Mouse (Mus musculus) heart, embryonic 11.5 days (tissue): ENCODE measurements around the gene C1ql1. TPM values are rescaled to one million over a fixed set of nuclear protein-coding genes. Genes with fewer than 3 reads are reported as not detected.

Source experiments
- ATAC-seq: fragments of 200-750 bp; cut with Nextera tagmentation; replicated peaks from 2 replicates; pipeline ENCODE4 v1.8.0; 2017; ENCODE audit warnings: moderate library complexity; ENCODE audit not compliant: insufficient number of reproducible peaks, low FRiP score, low TSS enrichment
- H3K27ac ChIP-seq: fragments of 300-500 bp; sonication (generic); 2 replicates; pipeline ENCODE4 v1.5.1; 2014; ENCODE audit warnings: mild to moderate bottlenecking, low read depth, low read length
- H3K27me3 ChIP-seq: fragments of 300-500 bp; sonication (generic); 2 replicates; pipeline ENCODE4 v1.6.1; 2014; ENCODE audit warnings: mild to moderate bottlenecking, low read length, mixed read lengths; ENCODE audit not compliant: control insufficient read depth, insufficient read depth
- H3K36me3 ChIP-seq: fragments of 300-500 bp; sonication (generic); 2 replicates; pipeline ENCODE4 v1.6.1; 2014; ENCODE audit warnings: mild to moderate bottlenecking, low read length, moderate library complexity, mixed read lengths; ENCODE audit not compliant: control insufficient read depth, insufficient read depth
- H3K4me1 ChIP-seq: fragments of 300-500 bp; sonication (generic); 2 replicates; pipeline ENCODE4 v1.6.1; 2014; ENCODE audit warnings: low read length; ENCODE audit not compliant: control insufficient read depth, insufficient read depth
- H3K4me2 ChIP-seq: fragments of 300-500 bp; sonication (generic); 2 replicates; pipeline ENCODE4 v1.6.1; 2014; ENCODE audit warnings: mild to moderate bottlenecking, moderate library complexity
- H3K4me3 ChIP-seq: fragments of 300-500 bp; sonication (generic); 2 replicates; pipeline ENCODE4 v1.5.1; 2014; ENCODE audit warnings: low read depth, low read length
- H3K9ac ChIP-seq: fragments of 300-500 bp; sonication (generic); 2 replicates; pipeline ENCODE4 v1.6.1; 2014; ENCODE audit warnings: mild to moderate bottlenecking, low read depth, low read length, moderate library complexity
- H3K9me3 ChIP-seq: fragments of 300-500 bp; sonication (generic); replicated peaks from 2 replicates; pipeline ENCODE4 v1.6.1; 2016; ENCODE audit warnings: low read length; ENCODE audit not compliant: control insufficient read depth
- WGBS: fragments of 180-500 bp; shearing (Covaris S2); extraction: QIAGEN DNeasy Blood & Tissue Kit; methylation state at CpG from one replicate; pipeline ENCODE4 v1.1.7; 2014; ENCODE audit not compliant: insufficient replicate concordance; 5-methylcytosine and 5-hydroxymethylcytosine counted together
- polyA plus RNA-seq: library from polyadenylated mRNA; unstranded; fragments of >200 nt; fragmentation: Nextera tagmentation; extraction: Ambion mirVana; gene quantifications from 2 replicates; pipeline ENCODE4 v1.2.1, GENCODE M21; 2014

C1ql1 gene
- polyA plus RNA-seq, 1 experiment from 2014 or later = 0.76 TPM

DNA sequence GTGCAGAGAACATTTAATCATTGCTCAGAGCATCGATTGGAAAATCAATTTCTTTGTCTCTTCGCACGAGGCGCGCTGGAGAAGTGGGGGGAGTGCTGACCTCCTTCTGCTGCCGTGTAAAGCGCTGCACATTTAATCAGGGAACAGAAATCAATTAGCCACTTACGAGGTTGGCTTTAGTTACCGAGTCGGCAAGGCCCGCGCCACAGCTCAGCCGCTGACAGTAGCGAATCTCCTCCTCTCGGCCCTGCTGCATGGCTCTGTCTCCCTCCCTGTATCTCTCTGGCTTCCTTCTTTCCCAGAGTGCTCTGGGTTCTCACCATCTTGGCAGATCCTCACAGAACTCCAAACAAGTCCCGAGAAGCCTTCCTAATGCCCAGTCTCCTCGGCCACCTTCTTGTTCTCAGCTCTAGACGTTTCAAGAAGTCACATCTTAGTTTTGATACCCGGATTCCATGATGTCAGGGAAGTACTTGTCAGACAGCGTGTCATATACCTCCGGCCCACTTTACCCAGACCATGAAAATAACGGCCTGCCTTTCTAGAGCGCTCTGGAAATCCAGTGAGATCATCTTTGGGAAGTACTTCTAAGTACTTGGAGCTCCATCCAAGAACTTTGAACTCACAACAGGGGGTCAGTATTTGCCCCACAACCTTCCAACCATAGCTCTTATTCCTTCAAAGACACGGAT, 17.5 kb upstream of the C1ql1 start:
- peak overlapping the region; percentile 41 for H3K4me2 ChIP-seq

DNA sequence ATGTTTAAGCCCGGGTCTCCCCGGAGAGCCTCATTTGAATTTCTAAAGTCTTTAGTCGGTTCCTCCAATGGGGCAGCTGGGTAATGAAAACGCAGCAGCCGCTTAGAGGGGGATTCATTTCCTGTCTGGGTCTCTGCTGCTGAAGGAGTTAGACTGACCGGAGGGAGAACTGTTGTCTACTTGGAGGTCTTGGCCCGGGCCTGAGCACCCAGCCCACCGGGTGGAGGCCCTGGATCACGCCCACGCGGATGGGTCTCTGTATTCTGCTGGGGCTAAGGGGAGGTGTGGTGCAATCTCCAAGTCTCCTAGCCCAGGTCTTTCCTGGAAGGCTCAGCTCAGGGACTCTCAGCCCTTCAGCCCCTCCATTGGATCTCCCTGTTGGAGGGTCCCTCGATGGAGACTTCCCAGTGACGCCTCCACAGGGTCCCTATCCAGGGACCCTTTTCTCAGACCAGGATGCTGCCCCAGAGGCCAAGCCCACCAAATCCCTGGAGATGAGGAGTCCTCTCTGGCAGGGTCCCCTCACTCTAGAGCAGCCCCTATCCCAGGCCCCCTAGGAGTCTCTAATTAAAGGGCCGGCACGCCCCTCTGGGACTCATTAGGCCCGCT, 16.9 kb upstream of the C1ql1 start:
- H3K4me3 ChIP-seq = peak overlapping the region; percentile 22; the same call in 1 of the 2 replicates
- ATAC-seq = no peak
- H3K36me3 ChIP-seq = no peaks in the 10 kb centered on the region
- peaks cover 26% of the 10 kb centered on the region for H3K27me3 ChIP-seq
- peaks cover 9% of the 10 kb centered on the region for H3K4me1 ChIP-seq
- no peaks in the 10 kb centered on the region for H3K9me3 ChIP-seq
- 4% methylated on average over 16 of the region's 16 CpGs for WGBS
- no peak overlapping the region for H3K27ac ChIP-seq
- peak overlapping the region; percentile 41 for H3K4me2 ChIP-seq
- peak overlapping the region; percentile 1; the same call in 1 of the 2 replicates for H3K9ac ChIP-seq

More for the DNA sequence above, 17.5 kb upstream of the C1ql1 start:
- Histone ChIP-seq H3K4me3 (peak overlapping the region; percentile 22; the same call in 1 of the 2 replicates), H3K27ac (no peak overlapping the region), H3K9ac (peak overlapping the region; percentile 1; the same call in 1 of the 2 replicates), H3K4me1 (peaks cover 9% of the 10 kb centered on the region), H3K36me3 (no peaks in the 10 kb centered on the region), H3K27me3 (peaks cover 29% of the 10 kb centered on the region), H3K9me3 (no peaks in the 10 kb centered on the region)
- 17% methylated on average over 24 of the region's 24 CpGs for WGBS
- no peak for ATAC-seq

DNA sequence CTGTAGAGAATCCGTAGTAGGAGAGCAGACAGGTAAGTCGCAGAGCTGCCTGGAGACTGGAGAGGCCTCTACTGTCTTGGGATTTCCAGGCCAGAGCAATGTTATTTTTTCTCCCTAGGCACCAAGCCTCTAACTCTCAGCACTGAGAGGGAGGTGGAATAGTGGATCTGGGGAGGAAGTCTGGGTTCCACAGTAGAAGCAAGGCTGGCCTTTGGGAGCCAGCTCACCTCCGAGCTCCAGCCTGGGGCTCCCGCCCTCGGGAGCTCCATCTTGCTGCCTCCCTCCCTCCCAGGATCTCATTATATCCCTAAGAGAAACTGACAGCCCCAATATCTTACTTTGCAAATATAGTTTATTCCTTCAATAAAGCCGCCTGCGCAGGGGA, 16.4 kb upstream of the C1ql1 start:
- H3K36me3 ChIP-seq = no peaks in the 10 kb centered on the region
- H3K4me2 ChIP-seq = peak overlapping the region; percentile 41
- no peaks in the 10 kb centered on the region for H3K9me3 ChIP-seq
- H3K4me1 ChIP-seq = peaks cover 9% of the 10 kb centered on the region
- no peak overlapping the region; the same call in 1 of the 2 replicates for H3K9ac ChIP-seq
- no peak overlapping the region for H3K27ac ChIP-seq
- H3K4me3 ChIP-seq = no peak overlapping the region
- 33% methylated on average over 7 of the region's 7 CpGs for WGBS
- H3K27me3 ChIP-seq = peaks cover 26% of the 10 kb centered on the region
- no peak for ATAC-seq

DNA sequence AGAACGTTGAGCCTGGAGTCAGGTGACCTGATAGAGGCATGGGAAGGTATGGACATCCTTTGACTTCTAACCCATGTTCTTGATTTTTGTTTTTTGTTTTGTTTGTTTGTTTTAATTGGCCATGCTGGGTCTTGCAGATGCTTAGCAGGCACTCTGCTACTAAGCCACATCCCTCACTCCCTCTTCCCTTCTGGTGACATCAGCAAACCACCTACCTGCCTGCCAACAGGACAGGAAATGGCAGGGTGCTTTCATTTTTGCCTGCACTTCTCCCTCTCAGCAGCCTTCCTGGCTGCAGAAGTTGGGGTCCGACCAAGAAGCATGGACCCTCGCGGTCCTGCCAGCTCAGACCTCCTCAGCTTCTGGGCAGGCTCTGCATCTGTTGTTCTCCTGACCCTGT, 14.6 kb upstream of the C1ql1 start:
- Histone ChIP-seq H3K27ac (no peak overlapping the region), H3K27me3 (peaks cover 31% of the 10 kb centered on the region), H3K4me1 (peaks cover 11% of the 10 kb centered on the region), H3K4me3 (no peak overlapping the region), H3K36me3 (no peaks in the 10 kb centered on the region), H3K4me2 (no peak overlapping the region), H3K9me3 (no peaks in the 10 kb centered on the region), H3K9ac (no peak overlapping the region)
- no peak for ATAC-seq
- 83% methylated on average over 4 of the region's 4 CpGs for WGBS

DNA sequence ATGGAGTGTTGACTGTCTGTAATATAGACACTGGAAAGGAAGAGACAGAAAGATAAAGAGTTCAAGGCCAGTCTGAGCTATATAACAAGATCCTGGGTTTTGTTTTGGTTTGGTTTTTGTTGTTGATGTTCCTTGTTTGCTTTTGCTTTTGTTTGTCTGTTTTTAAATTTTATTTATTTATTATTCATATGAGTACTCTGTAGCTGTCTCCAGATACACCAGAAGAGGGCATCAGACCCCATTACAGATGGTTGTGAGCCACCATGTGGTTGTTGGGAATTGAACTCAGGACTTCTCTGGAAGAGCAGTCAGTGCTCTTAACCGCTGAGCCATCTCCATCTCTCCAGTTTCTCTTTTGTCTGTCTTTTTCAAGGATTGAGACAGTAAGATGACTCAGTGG, 12.4 kb upstream of the C1ql1 start:
- H3K27ac ChIP-seq = no peak overlapping the region
- 76% methylated on average over 1 of the region's 1 CpGs for WGBS
- peaks cover 9% of the 10 kb centered on the region for H3K4me1 ChIP-seq
- H3K36me3 ChIP-seq = no peaks in the 10 kb centered on the region
- H3K27me3 ChIP-seq = peaks cover 21% of the 10 kb centered on the region; the same call in 1 of the 2 replicates
- no peaks in the 10 kb centered on the region for H3K9me3 ChIP-seq
- H3K4me2 ChIP-seq = no peak overlapping the region
- H3K9ac ChIP-seq = no peak overlapping the region
- no peak for ATAC-seq
- H3K4me3 ChIP-seq = no peak overlapping the region

DNA sequence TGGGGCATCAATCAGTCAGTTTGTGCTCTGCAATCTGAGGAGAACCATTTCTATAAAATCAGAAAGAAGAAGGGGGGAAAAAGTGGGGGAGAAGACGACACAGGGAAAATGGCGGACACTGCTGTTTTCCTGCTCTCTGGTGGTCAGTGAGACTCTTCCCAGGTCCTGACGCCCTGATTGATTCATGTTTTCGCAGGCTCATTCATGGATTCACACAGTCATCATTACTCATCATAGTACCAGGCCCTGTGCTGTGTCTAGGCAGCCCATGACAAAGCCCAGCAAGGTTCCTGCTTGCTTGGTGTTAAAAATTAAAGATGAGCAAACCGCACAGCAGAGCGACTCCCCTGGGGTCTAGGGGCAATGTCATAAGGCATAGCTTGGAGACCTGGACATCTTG, 11.9 kb upstream of the C1ql1 start:
- H3K4me3 ChIP-seq = no peak overlapping the region
- peaks cover 18% of the 10 kb centered on the region; the same call in 1 of the 2 replicates for H3K27me3 ChIP-seq
- H3K27ac ChIP-seq = no peak overlapping the region
- no peak for ATAC-seq
- no peaks in the 10 kb centered on the region for H3K9me3 ChIP-seq
- 88% methylated on average over 6 of the region's 6 CpGs for WGBS
- H3K4me1 ChIP-seq = peaks cover 6% of the 10 kb centered on the region
- no peaks in the 10 kb centered on the region for H3K36me3 ChIP-seq
- no peak overlapping the region for H3K9ac ChIP-seq
- no peak overlapping the region for H3K4me2 ChIP-seq

DNA sequence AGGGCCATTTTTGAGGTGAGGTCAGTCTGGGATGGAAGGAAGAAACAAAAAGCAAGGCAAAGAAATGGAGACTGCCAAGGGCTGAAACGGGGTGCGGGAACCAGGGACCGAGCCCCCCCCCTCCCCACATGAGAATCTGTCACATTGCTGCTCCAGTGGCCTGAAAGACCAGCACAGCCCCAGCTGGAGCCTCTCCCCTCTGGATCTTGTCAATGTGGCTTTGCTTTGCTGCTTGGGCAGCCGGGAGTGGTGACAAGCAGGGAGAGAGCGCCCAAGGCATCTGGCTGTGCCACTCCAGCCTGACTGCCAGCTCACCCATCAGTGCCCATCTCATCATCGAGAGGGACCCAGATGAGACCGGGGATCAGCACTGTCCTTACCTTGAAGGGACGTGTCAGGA, 11.2 kb upstream of the C1ql1 start:
- no peak overlapping the region for H3K4me2 ChIP-seq
- H3K9me3 ChIP-seq = no peaks in the 10 kb centered on the region
- H3K27me3 ChIP-seq = peaks cover 23% of the 10 kb centered on the region
- ATAC-seq = no peak
- no peaks in the 10 kb centered on the region for H3K36me3 ChIP-seq
- 79% methylated on average over 8 of the region's 8 CpGs for WGBS
- no peak overlapping the region for H3K4me3 ChIP-seq
- peaks cover 2% of the 10 kb centered on the region; the same call in 1 of the 2 replicates for H3K4me1 ChIP-seq
- no peak overlapping the region for H3K27ac ChIP-seq
- H3K9ac ChIP-seq = no peak overlapping the region

DNA sequence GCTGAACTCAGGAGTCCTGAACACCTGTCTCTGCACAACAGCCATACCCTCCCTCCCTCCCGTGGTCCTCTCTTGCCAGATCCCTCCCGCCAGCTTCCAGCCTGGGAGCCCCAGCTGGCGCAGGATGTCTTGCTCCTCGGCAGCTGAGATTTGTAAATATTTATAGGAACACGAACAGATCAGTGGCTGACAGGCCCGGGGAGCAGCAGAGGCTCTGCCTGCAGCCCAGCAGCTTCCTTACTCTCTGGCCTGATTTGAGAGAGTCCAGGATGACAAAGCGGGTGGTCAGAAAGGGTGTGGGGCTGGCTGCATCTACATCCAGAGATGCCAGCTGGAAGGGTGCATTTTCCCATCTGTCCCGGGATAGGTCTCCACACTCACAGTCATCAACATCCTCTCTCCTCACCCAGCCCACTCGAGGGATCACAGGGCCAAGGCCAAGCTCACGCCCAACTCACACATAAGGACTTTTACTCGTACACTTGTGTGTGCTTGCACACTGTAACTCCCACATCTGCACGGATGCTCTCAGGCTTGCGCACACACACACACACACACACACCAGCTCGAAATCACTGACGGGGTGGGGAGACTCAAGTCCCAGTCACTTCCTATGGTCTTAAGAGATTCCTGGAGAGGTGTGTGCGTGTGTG, 10.6 kb upstream of the C1ql1 start:
- ATAC-seq = no peak
- no peak overlapping the region for H3K27ac ChIP-seq
- 0 out of 2 replicates have a peak overlapping the region, but pooled peaks have one; percentile 10 for H3K9ac ChIP-seq
- no peak overlapping the region for H3K4me2 ChIP-seq
- peaks cover 25% of the 10 kb centered on the region for H3K27me3 ChIP-seq
- WGBS = 45% methylated on average over 16 of the region's 16 CpGs
- H3K4me1 ChIP-seq = peaks cover 2% of the 10 kb centered on the region; the same call in 1 of the 2 replicates
- no peak overlapping the region for H3K4me3 ChIP-seq
- no peaks in the 10 kb centered on the region for H3K36me3 ChIP-seq
- H3K9me3 ChIP-seq = no peaks in the 10 kb centered on the region
